Mouse (Mus musculus): ENCODE results near the gene Gm9918. TPM values are rescaled to one million over a fixed set of nuclear protein-coding genes. Genes with fewer than 3 reads are reported as not detected.
A peak's percentile ranks its signal among the peaks of the same experiment; 100 is the strongest.

Gm9918 gene
- total RNA-seq, 2 experiments from 2014 or later: not detected

DNA sequence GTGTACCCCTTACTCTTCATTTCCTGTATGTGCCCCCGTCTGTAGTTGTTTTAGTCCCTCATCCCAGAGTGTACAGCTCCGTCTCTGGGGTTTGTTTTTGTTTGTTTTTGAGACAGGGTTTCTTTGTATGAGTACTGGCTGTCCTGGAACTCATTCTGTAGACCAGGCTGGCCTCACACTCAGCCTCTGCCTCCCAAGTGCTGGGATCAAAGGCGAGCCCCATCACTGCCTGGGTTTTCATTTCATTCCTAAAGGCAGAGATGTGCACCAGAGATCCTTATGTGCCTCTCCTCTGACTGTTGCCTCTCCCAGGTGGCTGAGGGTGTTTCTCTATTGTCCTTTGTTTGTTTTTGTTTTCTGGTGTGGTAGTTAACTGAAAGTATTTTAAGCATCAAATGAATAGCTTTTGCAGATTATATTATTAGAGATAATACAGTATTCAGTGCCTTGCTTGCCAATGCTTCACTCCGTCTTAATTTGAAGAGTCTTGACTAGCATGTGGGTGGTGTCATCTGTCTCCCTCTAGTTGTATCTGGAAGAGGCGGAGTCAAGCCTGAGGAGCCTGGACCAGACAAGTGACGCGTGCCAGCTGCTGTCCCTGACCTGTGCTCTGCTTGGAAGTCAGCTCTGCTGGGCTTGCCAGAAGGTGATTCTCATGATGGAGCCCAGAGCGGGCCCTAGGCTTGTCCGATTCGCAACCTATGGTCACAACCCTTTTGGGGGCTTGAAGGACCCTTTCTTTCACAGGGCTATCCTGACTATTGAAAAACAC lies 39.9 kb downstream of the Gm9918 start:
- no peak for DNase-seq (ENCODE audit: low spot score in 2 of 2)

DNA sequence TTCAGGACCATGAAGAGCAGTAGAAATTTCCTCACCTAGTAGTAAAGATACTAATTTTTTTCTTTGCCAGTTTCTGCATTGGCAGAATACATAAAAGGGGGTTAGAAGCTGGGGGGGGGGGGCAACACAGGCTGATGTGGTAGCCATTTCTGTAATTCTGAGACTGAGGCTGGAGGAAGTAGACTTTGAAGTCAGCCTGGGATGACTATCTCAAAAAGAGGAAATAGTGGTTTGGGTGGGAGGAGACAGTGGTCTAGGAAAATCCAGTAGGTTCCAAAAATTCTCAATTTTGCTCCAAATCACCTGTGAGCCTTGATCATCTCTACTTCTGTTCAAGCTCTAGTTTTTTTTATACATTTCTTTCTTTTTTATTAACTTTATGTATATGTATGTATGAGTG lies 41.1 kb downstream of the Gm9918 start:
- intact Hi-C loops (cut with DNase I): no loop called here
- DNase-seq (ENCODE audit: low spot score in 2 of 2): no peak

More for the DNA sequence above, 39.9 kb downstream of the Gm9918 start:
- intact Hi-C loops (cut with DNase I): no loop called here

DNA sequence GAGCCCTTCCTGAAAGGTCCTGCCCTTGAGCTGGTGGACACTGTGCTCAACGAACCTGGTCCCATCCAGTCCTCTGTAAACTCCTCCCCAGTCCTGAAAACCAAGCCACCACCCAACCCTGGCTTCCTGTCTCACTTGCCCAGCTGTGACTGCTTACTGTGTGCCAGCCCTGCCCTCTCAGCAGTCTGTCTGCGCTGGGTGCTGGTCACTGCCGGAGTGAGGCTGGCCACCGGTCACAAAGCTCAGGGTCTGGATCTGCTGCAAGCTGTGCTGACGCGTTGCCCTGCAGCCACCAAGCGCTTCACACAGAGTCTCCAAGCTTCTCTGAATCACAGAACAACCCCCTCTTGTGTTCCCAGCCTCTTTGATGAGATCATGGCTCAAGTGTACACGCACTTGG lies 44.9 kb downstream of the Gm9918 start:
- intact Hi-C loops (cut with DNase I): loop anchor here (5.0 kb wide), 1 partner anchor 73 kb away; no protein-coding TSS in a partner anchor
- peak in 1 of 2 experiments; percentile 12 for DNase-seq (ENCODE audit: low spot score in 2 of 2)

DNA sequence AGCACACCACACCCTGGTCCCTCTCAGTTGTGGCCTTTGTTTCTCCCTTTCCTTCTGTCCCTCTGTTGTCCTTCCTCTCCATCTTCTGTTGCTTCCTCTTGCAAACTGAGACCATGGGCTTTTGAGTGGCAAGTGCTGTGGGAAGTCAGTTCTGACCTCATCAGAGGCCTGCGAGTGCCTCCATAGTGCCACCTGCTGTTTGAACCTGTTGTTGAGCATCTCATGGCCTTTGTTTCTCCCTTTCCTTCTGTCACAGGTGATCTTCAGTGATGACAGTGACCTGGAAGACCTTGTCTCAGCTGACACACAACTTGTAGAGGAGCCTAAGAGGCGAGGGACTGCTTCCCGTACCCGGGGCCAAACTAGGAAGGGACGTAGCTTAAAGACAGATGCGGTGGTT lies 45.9 kb downstream of the Gm9918 start:
- DNase-seq (ENCODE audit: low spot score in 2 of 2): peak; percentile 47 to 69
- intact Hi-C loops (cut with DNase I): loop anchor here (1.0 to 5.0 kb wide), 2 partner anchors 29 to 74 kb away; no protein-coding TSS in a partner anchor

Other genes starting within 250 kb of the Gm9918 start
- under 1 TPM in 1 of 2 experiments, not detected in 1; 0.69 TPM for gene Krt18, start 242.4 kb upstream of the Gm9918 start, total RNA-seq (2021)
- gene Eif4b, start 196.8 kb upstream of the Gm9918 start, total RNA-seq (2021): 100 to 1,000 TPM; 157 to 161 TPM
- gene Tns2, start 170.2 kb upstream of the Gm9918 start, total RNA-seq (2021): 10 to 100 TPM; 11.8 to 19.1 TPM
- 100 to 1,000 TPM; 142 to 146 TPM for gene Spryd3, start 134.3 kb upstream of the Gm9918 start, total RNA-seq (2021)
- 10 to 100 TPM; 36.5 to 43.1 TPM for gene Igfbp6, start 126.2 kb upstream of the Gm9918 start, total RNA-seq (2021)
- under 1 TPM in 1 of 2 experiments, not detected in 1; 0.14 TPM for gene Soat2, start 120.0 kb upstream of the Gm9918 start, total RNA-seq (2021)
- gene Zfp740, start 67.3 kb upstream of the Gm9918 start, total RNA-seq (2021): 10 to 100 TPM; 58.5 to 64.9 TPM
- gene Csad, start 65.8 kb upstream of the Gm9918 start, total RNA-seq (2021): 10 to 100 TPM; 28.4 to 32.1 TPM
- gene Itgb7, start 38.6 kb upstream of the Gm9918 start, total RNA-seq (2021): 1 to 10 TPM; 1.0 to 1.7 TPM
- 10 to 100 TPM; 12.7 to 15.4 TPM for gene Rarg, start 13.0 kb upstream of the Gm9918 start, total RNA-seq (2021)
- 10 to 100 TPM; 42.1 to 43.9 TPM for gene Mfsd5, start 8.9 kb downstream of the Gm9918 start, total RNA-seq (2021)
- under 1 TPM; 0.60 to 0.76 TPM for gene Espl1, start 25.7 kb downstream of the Gm9918 start, total RNA-seq (2021)
- 100 to 1,000 TPM; 365 to 396 TPM for gene Pfdn5, start 55.6 kb downstream of the Gm9918 start, total RNA-seq (2021)
- 10 to 100 TPM; 54.8 to 57.2 TPM for gene Myg1, start 61.1 kb downstream of the Gm9918 start, total RNA-seq (2021)
- gene Aaas, start 80.2 kb downstream of the Gm9918 start, total RNA-seq (2021): 10 to 100 TPM; 14.0 to 16.6 TPM
- gene Sp7, start 96.6 kb downstream of the Gm9918 start, total RNA-seq (2021): under 1 TPM; 0.41 to 0.66 TPM
- gene Sp1, start 135.6 kb downstream of the Gm9918 start, total RNA-seq (2021): 10 to 100 TPM; 24.3 to 27.0 TPM
- gene Amhr2, start 174.8 kb downstream of the Gm9918 start, total RNA-seq (2021): 1 to 10 TPM in 1 of 2 experiments, under 1 TPM in 1; 0.62 to 2.4 TPM
- 10 to 100 TPM; 35.8 to 42.0 TPM for gene Prr13, start 188.5 kb downstream of the Gm9918 start, total RNA-seq (2021)
- 100 to 1,000 TPM; 464 to 469 TPM for gene Pcbp2, start 200.0 kb downstream of the Gm9918 start, total RNA-seq (2021)
- not detected for gene Gm10337, start 233.2 kb downstream of the Gm9918 start, total RNA-seq (2021)
- 10 to 100 TPM; 93.6 to 96.2 TPM for gene Map3k12, start 246.5 kb downstream of the Gm9918 start, total RNA-seq (2021)
- gene Tarbp2, start 247.6 kb downstream of the Gm9918 start, total RNA-seq (2021): 10 to 100 TPM; 26.9 to 28.8 TPM

Measured in left cerebral cortex, postnatal 25 days (tissue).